Mouse (Mus musculus): Measurements from ENCODE around the gene Fgd6. TPM values are rescaled to one million over a fixed set of nuclear protein-coding genes. Genes with fewer than 3 reads are reported as not detected.

Gene Fgd6
- total and polyA plus RNA-seq, 2 experiments from 2014 or later: 1.4 to 3.1 TPM

DNA sequence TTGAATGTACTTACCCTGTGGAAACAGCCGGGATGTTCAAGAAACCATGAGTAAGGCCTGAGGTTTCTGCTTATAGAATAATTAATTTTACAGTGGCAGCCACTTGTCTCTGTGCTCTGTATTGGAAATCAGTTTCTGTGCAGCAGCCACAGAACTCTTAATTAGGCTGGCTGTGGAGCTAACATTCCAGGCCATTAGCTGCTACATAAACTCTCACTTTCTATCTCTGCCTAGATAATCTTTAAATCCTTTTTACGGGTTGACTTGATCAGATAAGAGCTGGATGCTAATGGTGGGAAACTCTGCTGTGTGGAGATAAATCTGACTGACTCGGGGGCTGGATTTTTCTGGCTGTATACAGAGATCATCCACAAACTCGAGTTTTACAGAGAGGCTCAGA lies 147.4 kb downstream of the Fgd6 start:
- 23% methylated on average over 4 of the region's 4 CpGs for WGBS
- H3K9ac ChIP-seq (replicated peaks; ENCODE audit: low read length, poor library complexity, severe bottlenecking): no peak overlapping the region
- DNase-seq (ENCODE audit: low spot score) (no peak), ATAC-seq (ENCODE audit: low FRiP score) (no peak)
- no peaks in the 10 kb centered on the region for H3K4me1 ChIP-seq (ENCODE audit: insufficient read depth, low read length)
- no peaks in the 10 kb centered on the region for H3K27me3 ChIP-seq (ENCODE audit: insufficient read depth, low read length)
- no peak overlapping the region for H3K4me2 ChIP-seq (ENCODE audit: low read depth, low read length, poor library complexity, severe bottlenecking)
- H3K27ac ChIP-seq (ENCODE audit: low read depth, low read length): no peak overlapping the region
- peaks cover 16% of the 10 kb centered on the region for H3K36me3 ChIP-seq (ENCODE audit: insufficient read depth, low read length)
- H3K9me3 ChIP-seq (ENCODE audit: low read length): no peaks in the 10 kb centered on the region
- H3K4me3 ChIP-seq (ENCODE audit: low read depth, low read length): no peak overlapping the region
- no peak for TF ChIP-seq CTCF (IDR thresholded peaks at IDR 0.05)

Other genes with a start within 250 kb of the Fgd6 start
- 0.05 and 0.09 TPM in 2 replicates for gene Usp44, start 204.4 kb upstream of the Fgd6 start, total RNA-seq (2014; rRNA removed)
- not detected in 2 replicates for gene Usp44, start 204.4 kb upstream of the Fgd6 start, polyA plus RNA-seq (2015; fragmentation: Nextera tagmentation; extraction: Ambion mirVana)
- 50.6 and 76.6 TPM in 2 replicates for gene Metap2, start 138.9 kb upstream of the Fgd6 start, total RNA-seq (2014; rRNA removed)
- 149 and 168 TPM in 2 replicates for gene Metap2, start 138.9 kb upstream of the Fgd6 start, polyA plus RNA-seq (2015; fragmentation: Nextera tagmentation; extraction: Ambion mirVana)
- gene Vezt, start 184 bp upstream of the Fgd6 start, total RNA-seq (2014; rRNA removed): 38.2 and 57.3 TPM in 2 replicates
- gene Vezt, start 184 bp upstream of the Fgd6 start, polyA plus RNA-seq (2015; fragmentation: Nextera tagmentation; extraction: Ambion mirVana): 38.6 and 39.3 TPM in 2 replicates
- 4.9 and 7.8 TPM in 2 replicates for gene Nr2c1, start 112.0 kb downstream of the Fgd6 start, total RNA-seq (2014; rRNA removed)
- gene Nr2c1, start 112.0 kb downstream of the Fgd6 start, polyA plus RNA-seq (2015; fragmentation: Nextera tagmentation; extraction: Ambion mirVana): 3.3 and 3.9 TPM in 2 replicates
- gene Ndufa12, start 162.7 kb downstream of the Fgd6 start, total RNA-seq (2014; rRNA removed): 209 and 293 TPM in 2 replicates
- 493 and 532 TPM in 2 replicates for gene Ndufa12, start 162.7 kb downstream of the Fgd6 start, polyA plus RNA-seq (2015; fragmentation: Nextera tagmentation; extraction: Ambion mirVana)